Comparison of ENCODE assay signal across 22 mouse cellular contexts in genomic region chr5:128837045-128837444, GRCm38 (mm10).
A peak's percentile ranks its signal among the peaks of the same experiment; 100 is the strongest.
DNase-seq lines count a peak whose midpoint lies in the region; ATAC-seq and TF ChIP-seq lines count a peak whose summit lies in the region.
"Had no signal": no experiment of that assay in that cellular context is flagged by ENCODE, and none has a peak within 500 bp of the region (broad histone marks: within the 10 kb centered on the region; RNA-seq: fewer than 3 reads in every experiment).

No protein-coding gene starts in this region.

- ATAC-seq in frontal cortex, adult (ENCODE audit: low TSS enrichment): peak; percentile 62; the same call in 1 of the 2 replicates
- no peak for ATAC-seq in hindbrain, embryonic 13.5 days (ENCODE audit: low FRiP score)
- ATAC-seq: activated CD4-positive, CD25-positive, alpha-beta regulatory T cell, adult 4 months; CD4-positive, CD25-positive, alpha-beta regulatory T cell, adult 4 months; Patski had no signal

- no peak for TF ChIP-seq POLR2A in testis, adult 2 months (IDR thresholded peaks at IDR 0.05; ENCODE audit: control insufficient read depth, low read depth, low read length)

- TF ChIP-seq CTCF in testis, adult 2 months (IDR thresholded peaks at IDR 0.05; ENCODE audit: control insufficient read depth, insufficient read depth, insufficient replicate concordance, low read depth, low read length): no peak

- no peaks in the 10 kb centered on the region for H3K4me1 ChIP-seq in testis, adult 2 months (ENCODE audit: control insufficient read depth, insufficient read depth, low read length)
- peaks cover 6% of the 10 kb centered on the region for H3K4me1 ChIP-seq in hindbrain, embryonic 13.5 days (replicated peaks)

- no peak overlapping the region for H3K9ac ChIP-seq in hindbrain, embryonic 13.5 days

- H3K27me3 ChIP-seq in testis, adult 2 months (ENCODE audit: control insufficient read depth, insufficient read depth, low read length): no peaks in the 10 kb centered on the region
- no peaks in the 10 kb centered on the region for H3K27me3 ChIP-seq in hindbrain, embryonic 13.5 days
- H3K27me3 ChIP-seq: CH12.LX, Patski had no signal

- H3K36me3 ChIP-seq in testis, adult 2 months (ENCODE audit: control insufficient read depth, insufficient read depth, low read length): no peaks in the 10 kb centered on the region
- peaks cover 4% of the 10 kb centered on the region; the same call in 1 of the 2 replicates for H3K36me3 ChIP-seq in hindbrain, embryonic 13.5 days
- H3K36me3 ChIP-seq: G1E had no signal

- no peak overlapping the region for H3K4me2 ChIP-seq in hindbrain, embryonic 13.5 days

- no peaks in the 10 kb centered on the region for H3K9me3 ChIP-seq in hindbrain, embryonic 13.5 days

- WGBS in hindbrain, embryonic 13.5 days: 94% methylated on average over 7 of the region's 7 CpGs

- H3K4me3 ChIP-seq in testis, adult 2 months (ENCODE audit: control insufficient read depth, low read depth, low read length): peak overlapping the region; percentile 52
- no peak overlapping the region for H3K4me3 ChIP-seq in hindbrain, embryonic 13.5 days

- H3K27ac ChIP-seq in testis, adult 2 months (ENCODE audit: control insufficient read depth, insufficient read depth, low read depth, low read length): no peak overlapping the region
- no peak overlapping the region for H3K27ac ChIP-seq in hindbrain, embryonic 13.5 days

- no peak for DNase-seq in frontal cortex, adult 2 months (ENCODE audit: extremely low spot score in 1 of 2, low spot score in 1 of 2)
- DNase-seq in testis, postnatal 10 days (ENCODE audit: low spot score): no peak
- peak; percentile 68 for DNase-seq in brain, adult 2 months (ENCODE audit: low read depth, low spot score)
- DNase-seq: adrenal gland, adult 2 months; adrenal gland, adult 8-10 months; adrenal gland, postnatal 10 days; adrenal gland, postnatal 14 days; adrenal gland, postnatal 25 days; adrenal gland, postnatal 36 days; B cell, adult 2 months; cerebellum, adult 11 months; cerebellum, adult 11-12 months; cerebellum, adult 18-20 months; cerebellum, adult 2 months had no signal
